Mouse (Mus musculus) thymus, postnatal 25 days (tissue): ENCODE results near the gene Gabrg3.

ENCODE experiments used
- DNase-seq: peaks from one replicate; pipeline ENCODE4 v3.0.0; 2022

The Gabrg3 gene

DNA sequence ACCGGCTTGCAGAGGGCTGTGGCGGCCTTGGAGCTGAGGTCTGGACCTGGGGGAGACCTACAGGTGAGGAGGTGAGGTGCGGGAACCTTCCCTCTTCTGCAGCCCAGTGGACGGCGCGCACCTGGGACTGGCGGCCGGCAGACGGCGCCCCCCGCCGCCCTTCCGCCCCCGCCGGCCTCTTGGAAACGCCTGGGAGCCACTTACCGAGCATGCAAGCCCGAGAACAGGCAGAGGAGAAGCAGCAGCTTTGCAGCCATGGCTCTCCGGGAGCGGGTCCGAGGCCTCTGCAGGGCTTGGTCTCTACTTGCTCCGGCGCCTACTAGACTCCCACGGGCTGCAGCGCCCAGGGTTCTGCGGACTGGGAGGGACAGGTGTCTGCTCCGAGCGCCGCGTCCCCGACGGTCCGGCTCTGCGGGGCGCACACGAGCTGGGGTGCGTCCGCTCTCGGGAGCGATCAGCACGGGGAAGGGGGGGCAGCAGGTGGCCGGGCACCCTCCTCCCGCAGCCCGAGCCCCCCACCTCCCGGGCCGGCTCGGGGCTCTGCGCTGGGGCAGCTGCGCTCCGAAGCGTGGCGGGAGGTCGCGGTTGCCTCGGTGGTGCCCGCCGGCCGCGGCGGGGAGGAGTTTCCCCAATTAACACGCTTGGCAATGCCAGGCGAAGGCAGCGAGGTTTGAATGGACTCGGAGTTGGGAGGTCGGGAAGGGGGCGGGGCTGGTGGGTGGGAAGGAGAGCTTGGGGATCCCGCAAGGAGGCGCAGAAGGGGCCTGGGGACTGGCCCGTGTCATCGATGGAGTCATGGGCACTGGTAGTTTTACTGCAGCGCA lies at the start of gene Gabrg3:
TSS of gene Gabrg3 (minus strand) at position 672 of the 824 bp plus-strand sequence.
- DNase-seq = no peak

DNA sequence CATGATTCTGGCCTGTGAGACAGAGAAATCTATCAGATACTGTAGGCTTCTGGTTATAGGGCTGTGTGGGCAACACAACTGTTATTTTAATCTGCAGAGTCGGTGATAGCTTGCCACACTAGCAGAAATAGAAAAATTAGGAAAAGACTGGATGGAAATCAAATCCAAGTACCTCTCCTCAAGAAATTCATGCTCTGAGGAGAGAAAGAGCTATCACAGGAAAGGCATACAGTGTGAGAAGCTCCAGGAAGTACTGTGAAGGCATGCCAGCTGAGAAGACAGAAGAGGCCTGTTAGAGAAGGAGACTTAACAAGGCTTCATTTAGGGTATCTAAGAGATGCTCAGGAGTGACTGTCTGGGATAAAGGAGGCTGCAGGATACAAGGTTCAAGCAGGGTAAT lies 35.7 kb upstream of the Gabrg3 start:
- no peak for DNase-seq

DNA sequence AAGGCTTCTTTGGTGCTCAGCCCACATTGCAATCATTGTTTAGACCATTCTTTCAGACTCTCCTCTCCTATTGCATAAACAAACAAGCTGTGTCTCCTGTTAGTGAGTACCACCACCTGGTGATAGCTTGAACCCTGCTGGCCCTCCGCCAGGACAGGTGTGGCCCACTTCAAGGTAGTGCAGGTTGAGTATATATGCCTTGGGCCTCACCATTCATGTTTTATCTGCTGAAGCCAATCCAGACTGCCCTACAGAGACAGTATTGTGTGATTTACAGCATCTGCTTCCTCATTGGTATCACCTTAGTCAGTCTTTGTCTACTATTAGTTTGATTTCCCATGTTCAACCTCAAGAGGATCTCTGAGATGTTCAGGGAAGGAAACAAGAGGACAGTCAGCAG lies 34.1 kb upstream of the Gabrg3 start:
- DNase-seq = no peak

DNA sequence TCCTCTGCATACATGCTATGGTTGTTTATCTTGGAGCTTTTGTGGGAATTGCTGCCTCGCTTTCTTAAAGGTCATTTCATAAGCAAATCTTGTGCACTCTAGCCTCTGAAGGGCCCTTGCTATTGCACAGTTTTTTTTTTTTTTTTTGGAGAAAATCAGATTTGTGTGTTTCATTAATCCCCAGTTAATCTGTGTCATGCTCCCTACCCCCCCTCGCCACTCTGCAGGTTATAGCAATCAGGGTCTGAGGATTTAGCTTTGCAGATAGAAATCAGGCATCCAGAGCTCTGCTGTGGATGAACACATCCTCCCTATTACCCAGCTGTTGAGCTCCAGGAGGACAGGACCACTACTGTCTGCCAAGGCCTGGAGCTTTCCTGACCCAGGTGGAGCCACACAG lies 32.4 kb upstream of the Gabrg3 start, which contains the start of gene Gabrb3:
TSS of gene Gabrb3 (plus strand) at position 301 of the 400 bp plus-strand sequence.
- no peak for DNase-seq

DNA sequence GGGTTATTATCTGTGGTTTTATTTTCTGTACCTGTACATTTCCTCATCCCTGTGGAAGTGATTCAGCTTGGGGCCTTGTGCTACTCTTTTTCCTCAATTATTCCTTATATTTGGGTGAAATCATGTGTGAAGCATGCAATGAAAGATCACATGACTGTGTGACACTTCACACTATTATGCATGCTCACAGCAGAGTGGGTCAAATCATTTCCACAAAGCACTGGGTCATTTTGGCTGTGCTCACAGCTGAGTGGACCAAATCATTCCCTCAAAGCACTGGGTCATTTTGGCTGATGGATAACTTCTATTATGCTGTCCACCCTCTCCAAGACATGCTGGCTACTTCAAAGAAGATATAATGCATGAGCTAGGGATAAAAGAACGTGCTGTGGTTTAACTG lies 25.9 kb upstream of the Gabrg3 start:
- no peak for DNase-seq

DNA sequence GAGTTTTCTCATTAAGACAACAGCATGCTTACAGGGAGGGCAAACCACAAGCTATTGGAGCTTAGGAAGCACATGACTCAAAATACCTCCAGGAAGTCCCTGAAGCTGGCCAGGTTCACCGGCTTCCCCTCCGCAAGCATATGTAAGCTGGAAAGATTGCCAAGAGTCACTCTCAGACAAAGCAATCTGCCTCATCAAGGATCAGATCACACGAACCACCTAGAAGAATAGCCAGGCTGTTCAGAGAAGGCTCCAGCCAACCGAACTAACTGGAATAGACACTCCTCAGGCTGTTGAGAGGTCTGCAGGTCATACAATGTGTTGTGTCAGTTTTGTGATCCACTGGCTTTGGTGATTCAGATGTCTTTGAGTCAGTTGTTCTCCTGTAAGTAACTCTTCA lies 24.2 kb upstream of the Gabrg3 start:
- DNase-seq = no peak

DNA sequence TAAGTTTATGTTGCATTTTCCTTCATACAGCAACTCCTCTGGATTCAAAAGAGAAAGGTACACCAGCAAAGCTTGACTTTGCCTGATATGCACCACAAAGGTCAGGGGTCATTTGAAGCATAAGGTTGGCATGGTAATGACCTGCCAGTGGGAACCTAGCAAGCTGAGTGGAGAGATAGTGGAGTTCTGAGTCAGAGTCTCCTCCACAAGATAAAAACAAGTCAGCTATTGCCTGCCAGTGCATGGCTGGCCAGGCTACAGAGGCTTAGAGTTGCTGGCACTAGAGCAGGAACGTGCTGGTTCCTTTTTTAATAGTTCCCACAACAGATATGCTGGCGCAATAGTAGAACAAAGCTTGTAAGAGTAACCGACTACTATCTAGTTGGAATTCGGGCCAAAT lies 6.6 kb upstream of the Gabrg3 start:
- DNase-seq = no peak

DNA sequence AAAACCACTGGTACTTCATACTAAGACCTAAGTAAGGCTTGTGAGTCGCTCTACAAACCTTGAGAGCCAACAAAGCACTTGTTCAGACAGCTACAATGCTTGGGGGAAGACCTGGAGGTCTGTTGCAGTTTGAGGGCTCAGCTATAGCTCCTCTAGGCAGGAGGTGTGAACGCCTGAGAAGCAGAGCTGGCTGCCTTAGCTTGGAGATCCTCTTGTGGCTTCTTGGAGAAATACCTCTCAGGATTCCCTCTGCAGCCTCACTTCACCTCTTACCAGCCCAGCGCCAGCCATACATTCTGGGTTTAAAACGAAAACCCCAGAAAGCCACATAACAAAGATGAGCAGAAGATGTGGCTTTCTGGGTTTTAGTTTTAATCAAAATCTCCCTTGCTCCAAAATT lies 3.1 kb upstream of the Gabrg3 start:
- DNase-seq = no peak

DNA sequence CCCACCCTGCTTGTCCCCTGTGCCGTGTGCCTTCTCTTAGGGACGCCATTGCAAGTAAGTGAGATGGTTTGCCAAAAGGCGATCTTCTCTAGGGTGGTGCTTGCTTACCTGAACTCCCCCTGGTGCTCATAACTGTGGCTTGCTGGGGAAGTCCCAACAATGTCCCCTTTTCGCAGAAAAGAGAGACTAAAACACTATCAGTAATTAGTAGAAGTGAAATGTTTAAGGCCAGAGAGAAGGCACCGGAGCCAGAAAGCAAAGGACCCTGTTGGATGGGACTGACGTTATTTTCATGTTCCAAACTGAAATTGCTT lies 310 bp upstream of the Gabrg3 start:
- DNase-seq = no peak

DNA sequence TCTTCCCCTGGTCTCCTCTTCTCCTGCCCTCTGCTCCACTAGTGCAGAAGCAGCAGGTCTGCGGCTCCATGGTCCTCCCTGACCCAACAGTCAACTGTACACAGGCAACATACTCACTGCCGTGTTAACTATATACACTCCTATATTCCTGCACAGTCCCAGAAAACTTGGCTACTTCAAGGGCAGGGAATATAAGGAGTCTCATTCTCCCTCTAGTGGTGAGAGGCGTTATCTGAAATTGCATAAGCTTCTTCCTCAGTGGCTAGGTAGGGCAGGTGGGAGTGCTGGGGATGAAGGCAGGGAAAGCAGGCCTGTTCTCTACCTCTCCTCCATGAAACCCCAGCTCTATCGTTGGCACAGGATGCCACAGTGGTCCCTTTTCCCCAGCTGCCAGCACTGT lies 2.9 kb downstream of the Gabrg3 start:
- no peak for DNase-seq

DNA sequence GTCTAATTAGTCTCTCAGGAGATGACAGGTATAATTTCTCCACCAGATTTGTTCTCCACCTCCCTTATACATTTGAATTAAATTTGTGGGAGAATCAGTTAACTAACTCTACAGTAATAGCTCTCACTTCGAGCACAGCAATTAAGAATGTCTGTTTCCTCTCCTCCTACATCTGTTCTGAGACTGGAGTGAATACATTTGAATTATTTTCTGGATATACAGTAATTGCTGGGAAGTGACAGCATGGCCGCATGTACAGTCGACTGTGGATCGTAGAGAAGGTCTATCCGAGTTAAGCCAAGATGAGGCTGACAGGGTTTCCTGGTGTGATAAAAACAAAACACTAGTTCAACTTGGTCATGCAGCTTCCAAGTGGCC lies 21.0 kb downstream of the Gabrg3 start:
- DNase-seq = no peak

DNA sequence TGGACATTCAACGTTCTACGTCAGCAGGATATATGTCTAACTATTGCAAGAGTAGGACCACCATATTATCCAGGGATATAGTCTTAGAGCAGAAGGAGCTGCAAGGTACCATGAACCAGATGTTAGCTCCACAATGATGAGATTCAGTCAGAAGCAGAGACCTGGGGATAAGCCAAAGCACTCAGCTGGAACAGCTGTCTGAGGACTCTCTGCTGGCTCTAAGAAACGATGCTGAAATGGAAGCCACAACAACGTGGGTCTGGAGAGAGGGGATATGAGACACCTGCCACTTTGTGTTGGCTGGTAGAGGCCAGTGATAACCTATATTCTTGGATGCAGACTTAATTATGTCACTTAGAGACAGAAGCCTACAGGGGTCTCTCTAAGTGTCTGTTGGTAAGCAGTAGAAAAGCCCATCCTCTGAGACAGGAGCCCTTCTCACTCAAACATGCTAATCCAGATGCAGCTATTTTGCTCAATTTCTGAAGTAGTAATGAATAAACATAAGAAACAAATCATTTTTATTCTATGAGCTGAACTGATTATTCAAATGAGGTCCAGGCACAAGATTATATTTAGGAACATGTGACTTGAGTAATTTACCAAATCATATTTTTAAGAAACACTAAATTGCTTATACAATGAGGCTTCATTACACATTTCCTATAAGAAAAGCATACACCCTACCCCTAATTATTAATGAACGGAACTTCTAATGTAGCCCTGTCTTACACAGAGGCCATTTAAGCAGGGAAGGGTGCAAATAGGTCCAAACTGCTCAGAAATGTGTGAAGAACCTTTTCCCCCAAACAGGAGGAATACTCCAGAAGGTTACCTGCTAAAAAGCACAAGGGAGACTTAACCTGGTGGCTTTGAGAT lies 21.6 kb downstream of the Gabrg3 start:
- no peak for DNase-seq

DNA sequence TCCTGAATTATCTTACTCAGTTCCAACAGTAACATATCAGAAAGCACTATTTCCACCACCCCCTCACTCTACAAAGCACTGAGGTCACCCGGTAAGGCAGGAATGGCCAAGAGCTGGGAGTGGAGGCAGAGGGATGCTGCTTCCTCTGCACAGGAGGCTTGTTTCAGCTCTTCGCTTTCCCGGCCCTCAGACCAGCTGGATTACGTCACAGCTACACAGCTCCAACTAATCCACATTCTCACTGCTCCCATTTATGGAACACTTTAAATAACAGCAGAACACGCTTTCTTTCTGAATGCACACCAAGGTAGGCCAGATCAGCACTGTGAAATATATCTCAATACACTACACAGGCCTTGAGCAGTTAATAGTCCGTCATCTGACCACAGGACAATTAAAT lies 23.2 kb downstream of the Gabrg3 start:
- DNase-seq = no peak

DNA sequence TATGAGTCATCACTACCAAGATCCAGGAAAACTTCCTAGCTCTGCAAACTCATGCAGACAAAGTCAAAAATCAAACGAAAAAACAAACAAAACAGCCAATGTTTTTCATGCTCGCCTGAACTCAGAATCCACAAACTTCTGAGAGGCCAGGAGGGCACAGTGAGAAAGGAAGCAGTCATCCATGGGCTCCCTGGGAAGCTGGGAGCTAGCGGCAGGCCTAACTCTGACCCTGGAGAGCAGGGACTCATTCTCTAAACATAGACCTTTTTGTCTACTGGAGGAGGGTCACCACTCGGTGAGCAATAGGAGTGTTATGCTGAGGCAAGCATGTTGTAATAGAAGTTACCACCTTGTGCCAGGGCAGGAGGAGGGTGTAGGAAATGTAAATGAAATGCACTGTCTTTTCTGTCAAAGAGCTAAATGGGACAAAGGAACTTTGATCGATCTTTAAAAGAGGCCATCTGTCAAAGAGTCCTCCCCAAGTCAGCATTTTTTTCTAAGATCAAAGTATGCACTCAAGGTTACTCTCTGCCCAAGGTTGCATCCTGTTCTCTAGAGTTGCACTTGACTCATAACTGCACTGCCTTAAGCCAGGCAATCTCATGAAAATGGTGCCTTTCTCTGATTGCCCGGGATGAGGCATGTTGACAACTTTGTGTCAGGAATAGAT lies 29.0 kb downstream of the Gabrg3 start:
- DNase-seq = no peak

DNA sequence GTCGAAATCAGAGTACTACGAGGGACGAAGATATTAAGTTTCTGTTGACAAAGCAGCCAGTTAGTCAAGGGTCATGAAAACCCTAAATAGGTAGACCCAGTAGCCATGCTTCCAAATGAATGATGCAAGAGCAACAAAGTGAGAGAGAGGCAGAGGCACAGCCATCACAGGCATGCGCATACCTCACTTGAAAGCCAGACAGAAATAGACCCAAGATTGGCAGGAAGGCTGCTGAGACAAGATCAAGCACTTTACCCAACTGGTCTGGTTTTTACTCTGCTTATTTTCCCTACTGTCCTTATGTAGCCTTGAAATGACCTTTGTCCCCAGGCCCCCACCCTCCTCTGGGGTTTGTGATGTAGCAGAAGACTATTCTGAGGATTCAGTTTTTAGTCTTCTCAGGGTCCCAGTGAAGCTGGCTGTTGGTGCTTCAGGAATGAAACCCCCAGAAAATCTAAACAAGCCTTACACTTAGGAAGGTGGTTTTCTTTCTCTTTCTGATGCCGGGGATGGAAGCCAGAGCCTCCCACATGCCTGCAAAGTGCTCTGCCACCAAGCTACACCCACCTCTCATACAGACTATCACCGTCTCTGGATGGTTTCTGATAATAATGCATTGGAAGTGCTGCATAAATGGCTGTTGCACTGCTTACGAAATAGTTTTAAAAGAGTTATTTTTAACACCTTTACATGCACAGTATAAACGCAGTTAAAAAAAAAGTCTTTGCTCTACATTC lies 30.3 kb downstream of the Gabrg3 start:
- DNase-seq = no peak

DNA sequence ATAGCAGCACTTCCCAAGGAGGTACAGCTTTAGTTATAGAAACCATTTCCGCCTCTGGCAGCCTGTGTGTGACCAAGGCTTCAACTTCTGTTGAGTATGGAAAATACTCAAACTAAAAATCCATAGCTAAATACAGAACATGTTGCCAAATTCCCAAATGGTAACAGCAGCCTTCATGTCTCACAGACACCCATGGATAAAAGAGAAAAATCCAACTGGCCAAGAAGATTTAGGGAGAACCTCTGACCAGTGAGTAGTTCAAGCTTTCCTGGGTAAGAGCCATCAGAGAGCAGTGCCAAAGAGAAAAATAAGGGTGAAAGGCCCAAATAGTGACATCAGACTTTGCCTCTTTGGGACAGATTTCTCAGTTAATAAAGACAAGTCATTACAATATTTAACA lies 38.2 kb downstream of the Gabrg3 start:
- DNase-seq = no peak

DNA sequence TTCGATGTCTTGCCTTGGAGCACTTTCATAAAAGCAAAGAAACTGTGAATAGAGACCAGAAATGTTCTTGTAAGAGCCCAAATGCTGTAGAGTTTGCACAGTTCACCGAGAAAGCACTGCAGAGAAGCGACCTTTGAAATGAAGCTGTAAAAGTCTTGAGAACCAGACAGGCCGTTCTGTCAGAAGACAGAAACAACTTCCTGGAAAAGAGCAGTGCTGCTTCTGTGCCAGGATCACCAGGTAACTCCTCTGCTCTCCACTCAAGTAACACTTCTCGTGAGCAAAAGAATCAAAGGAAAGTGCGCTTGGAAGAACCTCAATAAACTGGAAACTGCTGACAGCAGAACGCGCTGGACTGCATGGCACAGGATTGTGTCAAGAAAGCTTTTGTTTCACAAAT lies 45.1 kb downstream of the Gabrg3 start:
- no peak for DNase-seq

DNA sequence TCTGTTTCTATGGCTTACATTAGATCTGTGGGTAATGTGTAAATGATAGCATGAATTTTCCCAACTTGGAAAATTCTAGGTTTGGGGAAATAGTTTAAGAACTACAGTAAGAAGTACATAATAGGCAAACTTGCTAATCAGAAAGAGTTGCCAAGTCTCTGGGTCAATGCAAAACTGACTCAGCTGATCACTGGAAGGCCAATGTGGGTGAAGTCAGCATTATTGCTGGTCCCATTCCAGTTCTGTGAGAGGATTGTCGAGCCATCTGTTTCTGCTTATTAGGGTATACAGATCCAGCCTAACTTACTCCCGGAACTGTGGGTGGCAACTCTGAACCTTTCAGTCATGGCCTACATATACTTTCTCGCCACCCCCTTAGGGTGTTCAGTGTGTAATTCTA lies 55.8 kb downstream of the Gabrg3 start:
- no peak for DNase-seq

DNA sequence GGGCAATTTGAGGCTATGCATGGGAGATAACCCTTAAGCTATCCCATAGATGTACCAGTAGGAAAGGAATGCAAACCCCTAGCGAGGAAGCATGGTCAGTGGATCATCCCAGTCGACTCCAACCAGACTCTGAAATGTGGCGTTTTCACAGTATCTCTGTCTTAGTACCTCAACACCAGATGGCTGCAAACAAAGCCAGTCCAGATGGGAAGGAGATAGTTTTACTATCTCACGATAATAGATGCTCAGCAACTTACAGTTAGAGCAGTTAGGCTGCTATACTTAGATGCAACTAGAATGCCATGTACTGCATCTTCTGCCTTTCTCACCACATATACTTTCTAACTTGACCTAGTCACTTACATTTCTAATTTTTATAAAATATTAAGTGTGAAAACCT lies 56.7 kb downstream of the Gabrg3 start:
- DNase-seq = no peak

DNA sequence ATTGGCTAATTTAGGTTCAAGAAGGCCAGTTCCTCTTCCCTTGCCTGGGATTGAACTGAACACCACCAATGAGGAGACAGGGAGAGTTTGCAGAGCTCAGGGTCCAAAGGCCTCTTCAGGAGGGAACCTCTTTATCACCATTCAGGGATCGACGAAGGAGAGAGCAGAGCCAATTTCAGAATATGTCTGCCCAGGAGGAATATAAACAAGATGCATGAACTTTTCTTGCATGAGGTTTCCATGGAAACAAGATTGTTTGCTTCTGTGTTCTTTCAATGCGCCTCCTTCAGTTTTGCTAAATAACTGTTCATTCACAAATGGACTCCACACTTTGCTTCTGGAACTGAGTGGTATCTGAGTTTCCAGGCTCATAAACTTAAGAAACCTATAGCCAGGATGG lies 62.5 kb downstream of the Gabrg3 start:
- no peak for DNase-seq

DNA sequence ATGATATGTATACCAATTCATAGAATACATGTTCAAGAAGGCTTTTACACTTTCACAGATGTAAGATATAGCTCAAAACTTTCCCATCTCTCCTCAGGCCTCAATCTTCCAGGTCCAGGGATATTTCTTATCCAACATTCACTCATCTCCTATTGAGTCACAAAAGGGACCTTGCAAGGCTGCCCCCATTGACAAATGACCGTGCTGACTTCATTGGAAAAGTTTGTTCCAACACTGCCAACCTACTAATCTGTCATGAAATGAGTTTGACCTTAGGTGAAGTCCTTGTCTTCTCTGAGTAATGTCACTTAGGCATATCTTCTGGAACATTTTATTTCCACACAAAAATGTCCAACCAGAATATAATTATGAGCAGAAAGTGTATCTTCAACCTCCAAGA lies 64.9 kb downstream of the Gabrg3 start:
- DNase-seq = no peak

DNA sequence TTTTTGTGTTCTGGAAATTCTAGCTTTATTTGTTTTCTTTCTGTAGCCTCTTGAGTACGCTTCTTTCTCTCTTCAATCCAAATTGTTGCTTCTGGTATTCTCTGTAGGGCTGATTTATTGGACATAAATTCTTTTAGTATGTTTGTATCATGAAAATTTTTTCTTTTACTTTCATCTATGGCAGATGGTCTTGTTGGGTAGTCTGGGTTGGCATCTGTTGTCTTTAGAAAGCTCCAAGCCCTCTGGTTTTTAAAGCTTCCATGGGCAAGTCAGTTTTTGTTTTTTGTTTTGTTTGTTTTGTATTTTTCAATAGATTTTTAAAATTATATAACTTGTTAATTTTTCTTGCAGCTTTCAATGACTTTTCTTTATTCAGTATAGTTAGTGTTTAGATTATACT lies 72.0 kb downstream of the Gabrg3 start:
- no peak for DNase-seq

DNA sequence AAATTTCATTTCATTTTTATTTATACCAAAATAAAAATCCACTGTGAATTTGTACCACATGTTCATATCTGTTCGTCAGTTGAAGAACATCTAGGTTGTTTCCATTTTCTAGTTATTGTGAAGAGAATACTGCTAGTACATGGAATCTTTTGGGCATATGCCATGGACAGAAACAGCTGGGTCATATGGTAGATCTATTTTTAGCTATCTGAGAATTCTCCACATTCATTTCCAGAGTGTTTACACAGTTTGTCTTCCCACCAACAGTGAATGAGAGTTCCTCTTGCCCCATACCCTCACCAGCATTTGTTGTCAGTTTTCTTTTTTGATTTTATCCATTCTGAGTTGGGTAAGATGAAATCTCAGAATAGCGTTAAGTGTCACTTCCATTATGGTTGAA lies 75.0 kb downstream of the Gabrg3 start:
- no peak for DNase-seq
